In genomic region chr8:60964518-60964917, GRCm38 (mm10) we compare ENCODE assay signal across 17 mouse cellular contexts.
"Had no signal": no experiment of that assay in that cellular context is flagged by ENCODE, and none has a peak within 500 bp of the region (broad histone marks: within the 10 kb centered on the region; RNA-seq: fewer than 3 reads in every experiment).

No protein-coding gene starts in this region.

- H3K4me2 ChIP-seq: intestine, embryonic 15.5 days; lung, embryonic 14.5 days; midbrain, embryonic 12.5 days; midbrain, embryonic 15.5 days; neural tube, embryonic 13.5 days; stomach, embryonic 15.5 days had no signal

- H3K36me3 ChIP-seq: intestine, embryonic 15.5 days; liver, embryonic 12.5 days; midbrain, embryonic 12.5 days; midbrain, embryonic 15.5 days; neural tube, embryonic 13.5 days; stomach, embryonic 15.5 days had no signal

- DNase-seq: kidney, adult 2 months; kidney, postnatal 25 days; layer of hippocampus, adult 9-11 months; liver, postnatal 0 days; lung, embryonic 14.5 days; spleen, adult 18-20 months; thymus, postnatal 25 days had no signal

- H3K9ac ChIP-seq: intestine, embryonic 15.5 days; liver, embryonic 12.5 days; liver, postnatal 0 days; lung, embryonic 14.5 days; midbrain, embryonic 12.5 days; midbrain, embryonic 15.5 days; neural tube, embryonic 13.5 days; stomach, embryonic 15.5 days had no signal

- H3K27me3 ChIP-seq: intestine, embryonic 15.5 days; liver, embryonic 12.5 days; midbrain, embryonic 12.5 days; midbrain, embryonic 15.5 days; neural tube, embryonic 13.5 days; stomach, embryonic 15.5 days had no signal

- H3K4me3 ChIP-seq: intestine, embryonic 15.5 days; layer of hippocampus, adult 2 months; liver, embryonic 12.5 days; midbrain, embryonic 12.5 days; midbrain, embryonic 15.5 days; neural tube, embryonic 13.5 days; stomach, embryonic 15.5 days had no signal

- H3K27ac ChIP-seq: intestine, embryonic 15.5 days; kidney, postnatal 0 days; layer of hippocampus, adult 2 months; macrophage; midbrain, embryonic 12.5 days; midbrain, embryonic 15.5 days; neural tube, embryonic 13.5 days; stomach, embryonic 15.5 days had no signal

- H3K4me1 ChIP-seq: midbrain, embryonic 12.5 days; midbrain, embryonic 15.5 days; neural tube, embryonic 13.5 days had no signal

- ATAC-seq: liver, postnatal 0 days; lung, postnatal 0 days; midbrain, embryonic 15.5 days had no signal

- H3K9me3 ChIP-seq: intestine, embryonic 15.5 days; liver, embryonic 12.5 days; midbrain, embryonic 12.5 days; midbrain, embryonic 15.5 days; neural tube, embryonic 13.5 days; stomach, embryonic 15.5 days had no signal
